Mouse (Mus musculus): Measurements from ENCODE around the gene Slc5a11. TPM values are rescaled to one million over a fixed set of nuclear protein-coding genes. Genes with fewer than 3 reads are reported as not detected.
A peak's percentile ranks its signal among the peaks of the same experiment; 100 is the strongest.

The Slc5a11 gene
- polyA plus RNA-seq, 1 experiment from 2014 or later = 0.09 TPM

DNA sequence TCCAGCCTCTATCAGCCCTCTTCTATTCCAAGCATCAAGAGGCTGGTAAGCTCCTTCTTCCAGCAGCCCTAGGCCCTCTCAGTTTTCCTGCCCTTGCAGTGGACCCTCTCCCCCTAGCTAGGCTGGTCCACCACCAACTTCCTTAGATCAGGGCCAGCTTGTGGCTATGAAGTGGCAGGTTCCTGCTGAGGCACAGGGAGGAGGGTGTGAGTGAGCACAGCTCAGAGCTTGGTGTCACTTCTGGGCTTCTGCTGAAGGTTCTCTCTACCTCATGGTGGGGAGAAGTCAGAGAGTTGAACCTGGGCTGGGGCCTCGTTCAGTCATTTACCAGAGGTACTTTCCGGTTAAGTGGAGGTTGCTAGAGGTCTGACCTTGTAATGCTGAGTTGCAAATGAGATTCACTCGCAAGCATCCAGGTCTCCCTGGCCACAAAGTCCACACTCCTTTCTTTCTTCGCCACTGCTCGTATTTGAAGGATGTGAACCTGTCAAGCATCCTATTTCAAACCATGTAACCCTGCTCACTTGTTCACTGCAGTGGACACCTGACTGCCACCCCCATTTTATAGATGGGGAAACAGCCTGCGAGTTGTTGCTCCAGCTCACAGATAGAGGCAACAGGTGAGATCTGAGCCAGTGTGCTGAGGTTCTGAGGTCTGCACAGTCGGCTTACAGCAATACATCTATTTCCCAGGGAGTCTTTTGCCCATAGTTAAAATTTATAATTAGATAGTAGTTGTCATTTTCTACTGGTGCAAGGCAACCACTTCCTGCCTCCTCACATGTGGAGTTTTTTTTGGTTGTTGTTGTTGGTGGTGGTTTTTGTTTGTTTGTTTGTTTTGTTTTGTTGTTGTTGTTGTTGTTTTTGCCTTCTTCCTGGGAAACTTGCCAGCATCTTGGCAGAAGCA, 3.1 kb downstream of the Slc5a11 start:
- Histone ChIP-seq H3K4me1 (peaks cover 14% of the 10 kb centered on the region; the same call in 1 of the 2 replicates), H3K9me3 (no peaks in the 10 kb centered on the region), H3K36me3 (no peaks in the 10 kb centered on the region), H3K27me3 (no peaks in the 10 kb centered on the region), H3K4me3 (no peak overlapping the region), H3K4me2 (replicated peaks) (no peak overlapping the region), H3K27ac (replicated peaks) (no peak overlapping the region), H3K9ac (replicated peaks) (no peak overlapping the region)
- 80% methylated on average over 7 of the region's 7 CpGs for WGBS
- ATAC-seq (ENCODE audit: low FRiP score, low read depth) = no peak

DNA sequence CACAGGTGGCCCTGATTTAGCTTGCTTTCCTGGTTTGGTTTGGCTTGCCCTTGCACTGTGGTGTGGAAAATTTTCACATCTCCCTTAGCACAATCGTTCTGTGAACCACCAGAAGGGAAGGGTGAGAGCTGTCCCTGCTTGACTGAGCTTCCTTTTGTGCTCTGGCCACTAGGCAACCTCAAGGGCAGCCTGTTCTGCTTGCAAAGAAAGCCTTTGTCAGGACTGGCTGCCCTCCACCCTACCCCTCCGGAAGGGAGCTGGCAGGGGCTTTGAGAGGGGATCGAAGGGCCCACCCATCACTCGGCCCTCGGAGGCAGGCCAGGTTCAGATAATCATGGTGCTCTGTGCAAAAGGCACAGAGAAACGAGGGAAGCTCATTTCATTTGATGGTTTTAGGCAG, 4.0 kb downstream of the Slc5a11 start:
- H3K36me3 ChIP-seq = no peaks in the 10 kb centered on the region
- peaks cover 14% of the 10 kb centered on the region; the same call in 1 of the 2 replicates for H3K4me1 ChIP-seq
- H3K4me3 ChIP-seq = no peak overlapping the region
- 0 out of 2 replicates have a peak overlapping the region, but pooled peaks have one; percentile 46 for H3K27ac ChIP-seq (replicated peaks)
- H3K4me2 ChIP-seq (replicated peaks) = no peak overlapping the region
- ATAC-seq (ENCODE audit: low FRiP score, low read depth) = peak; percentile 34; the same call in 1 of the 2 replicates
- no peaks in the 10 kb centered on the region for H3K27me3 ChIP-seq
- H3K9me3 ChIP-seq = no peaks in the 10 kb centered on the region
- no peak overlapping the region for H3K9ac ChIP-seq (replicated peaks)
- 16% methylated on average over 6 of the region's 6 CpGs for WGBS

DNA sequence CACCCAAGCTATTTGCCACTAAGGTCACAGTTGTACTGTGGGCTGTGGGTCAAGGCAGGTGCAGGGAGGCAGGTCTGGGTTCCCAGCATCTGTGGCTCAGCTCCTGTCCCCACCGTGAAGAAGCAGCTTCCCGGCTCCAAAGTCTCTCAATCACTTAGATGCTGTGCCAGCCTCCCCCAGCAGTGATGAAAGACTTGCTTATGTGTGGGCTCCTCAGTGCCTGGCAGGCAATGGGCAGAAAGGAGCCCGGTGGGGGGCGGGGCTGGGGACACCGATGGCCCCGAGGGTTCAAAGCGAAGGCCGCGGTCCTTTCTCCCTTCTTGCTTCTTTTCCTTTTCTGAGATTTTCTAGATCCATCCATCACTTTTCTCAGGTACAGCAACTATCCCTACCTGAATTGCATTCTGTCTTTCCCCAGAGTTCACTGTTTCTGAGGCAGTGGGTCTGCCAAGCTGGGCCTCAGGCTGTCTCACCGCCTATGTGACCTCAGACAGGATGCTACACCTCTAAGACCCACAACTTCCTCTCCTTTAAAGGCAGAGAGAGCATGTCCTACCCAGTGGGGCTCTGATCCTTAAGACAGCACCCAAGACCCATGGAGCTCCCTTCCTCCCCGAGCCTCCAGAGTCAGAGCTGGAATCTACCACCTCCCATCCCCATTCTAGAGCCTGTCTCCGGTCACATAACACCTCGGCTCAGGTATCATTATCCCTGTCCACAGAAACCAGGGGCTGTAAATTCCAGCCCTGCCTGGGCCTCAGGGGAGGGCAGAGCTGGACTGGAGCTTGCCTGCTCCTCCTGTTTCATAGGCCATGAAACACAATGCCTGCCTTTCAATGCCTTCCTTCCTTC, 5.4 kb downstream of the Slc5a11 start:
- H3K27ac ChIP-seq (replicated peaks) = no peak overlapping the region
- H3K27me3 ChIP-seq = no peaks in the 10 kb centered on the region
- H3K9me3 ChIP-seq = no peaks in the 10 kb centered on the region
- 0 out of 2 replicates have a peak, but pooled peaks cover 6% of the 10 kb centered on the region for H3K4me1 ChIP-seq
- 78% methylated on average over 13 of the region's 13 CpGs for WGBS
- no peaks in the 10 kb centered on the region for H3K36me3 ChIP-seq
- no peak overlapping the region for H3K4me2 ChIP-seq (replicated peaks)
- no peak overlapping the region for H3K9ac ChIP-seq (replicated peaks)
- no peak for ATAC-seq (ENCODE audit: low FRiP score, low read depth)
- H3K4me3 ChIP-seq = no peak overlapping the region

DNA sequence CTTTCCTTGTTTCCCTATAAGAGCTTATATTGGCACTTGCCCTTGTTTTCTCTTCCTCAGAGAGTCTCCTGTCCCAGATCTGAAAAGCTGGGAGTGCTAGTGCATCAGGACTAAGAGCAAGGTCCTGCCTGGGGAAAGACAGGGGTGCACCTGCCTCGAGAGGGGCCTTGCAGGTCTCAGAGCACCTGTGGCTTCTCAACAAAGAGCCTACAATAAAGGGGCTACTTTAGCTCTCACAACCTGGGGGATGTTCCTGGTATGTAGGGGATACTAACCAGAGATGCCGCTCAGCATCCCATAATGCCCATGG, 6.0 kb downstream of the Slc5a11 start:
- Histone ChIP-seq H3K4me3 (no peak overlapping the region), H3K9ac (replicated peaks) (no peak overlapping the region), H3K27me3 (no peaks in the 10 kb centered on the region), H3K27ac (replicated peaks) (no peak overlapping the region), H3K4me1 (0 out of 2 replicates have a peak, but pooled peaks cover 6% of the 10 kb centered on the region), H3K4me2 (replicated peaks) (no peak overlapping the region), H3K9me3 (no peaks in the 10 kb centered on the region), H3K36me3 (no peaks in the 10 kb centered on the region)
- ATAC-seq (ENCODE audit: low FRiP score, low read depth) = no peak
- WGBS = 78% methylated on average over 2 of the region's 2 CpGs

DNA sequence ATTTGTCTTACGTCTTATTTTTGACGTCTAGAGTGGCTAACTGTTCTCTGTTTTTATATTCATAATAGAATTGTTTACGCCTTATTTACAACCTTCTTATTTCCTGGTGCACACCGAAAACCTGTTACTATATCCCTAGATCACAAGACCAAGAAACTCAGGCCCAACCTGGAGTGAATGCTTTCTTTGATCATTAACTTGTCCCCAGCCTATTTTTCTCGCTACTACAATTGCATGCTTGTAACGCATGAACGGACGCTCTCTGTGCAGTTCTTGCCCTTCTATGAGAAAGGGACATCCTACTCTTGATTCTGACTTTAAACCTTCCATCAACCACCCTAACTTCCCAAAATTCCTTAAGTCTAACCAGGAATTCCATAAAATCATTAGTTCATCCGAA, 9.5 kb downstream of the Slc5a11 start:
- H3K27me3 ChIP-seq = no peaks in the 10 kb centered on the region
- H3K4me2 ChIP-seq (replicated peaks) = no peak overlapping the region
- no peaks in the 10 kb centered on the region for H3K36me3 ChIP-seq
- WGBS = 78% methylated on average over 9 of the region's 9 CpGs
- no peaks in the 10 kb centered on the region for H3K9me3 ChIP-seq
- H3K9ac ChIP-seq (replicated peaks) = no peak overlapping the region
- 0 out of 2 replicates have a peak, but pooled peaks cover under 1% of the 10 kb centered on the region for H3K4me1 ChIP-seq
- no peak overlapping the region for H3K27ac ChIP-seq (replicated peaks)
- ATAC-seq (ENCODE audit: low FRiP score, low read depth) = no peak
- no peak overlapping the region for H3K4me3 ChIP-seq

DNA sequence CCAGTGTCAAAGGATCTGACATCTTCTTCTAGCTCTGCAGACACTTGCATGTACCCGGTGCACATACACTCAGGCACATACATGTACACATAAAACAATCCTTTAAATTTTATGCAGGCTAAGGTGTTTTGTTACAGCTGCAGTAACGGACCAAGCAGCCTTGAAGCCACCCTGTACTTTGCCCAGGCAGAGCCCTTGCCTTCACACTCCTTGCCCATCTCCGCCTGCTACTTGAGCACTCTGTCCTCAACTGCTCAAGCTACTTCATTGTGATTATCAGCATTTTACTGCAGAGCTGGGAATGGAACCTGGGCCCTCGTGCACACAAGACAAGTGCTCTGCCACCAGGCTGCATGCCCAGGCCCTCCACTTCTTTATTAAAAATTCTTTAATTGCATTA, 10.6 kb downstream of the Slc5a11 start:
- Histone ChIP-seq H3K9ac (replicated peaks) (no peak overlapping the region), H3K36me3 (no peaks in the 10 kb centered on the region), H3K27me3 (no peaks in the 10 kb centered on the region), H3K4me1 (no peaks in the 10 kb centered on the region), H3K27ac (replicated peaks) (no peak overlapping the region), H3K4me3 (no peak overlapping the region), H3K9me3 (no peaks in the 10 kb centered on the region), H3K4me2 (replicated peaks) (no peak overlapping the region)
- WGBS = 90% methylated on average over 4 of the region's 4 CpGs
- ATAC-seq (ENCODE audit: low FRiP score, low read depth) = no peak

DNA sequence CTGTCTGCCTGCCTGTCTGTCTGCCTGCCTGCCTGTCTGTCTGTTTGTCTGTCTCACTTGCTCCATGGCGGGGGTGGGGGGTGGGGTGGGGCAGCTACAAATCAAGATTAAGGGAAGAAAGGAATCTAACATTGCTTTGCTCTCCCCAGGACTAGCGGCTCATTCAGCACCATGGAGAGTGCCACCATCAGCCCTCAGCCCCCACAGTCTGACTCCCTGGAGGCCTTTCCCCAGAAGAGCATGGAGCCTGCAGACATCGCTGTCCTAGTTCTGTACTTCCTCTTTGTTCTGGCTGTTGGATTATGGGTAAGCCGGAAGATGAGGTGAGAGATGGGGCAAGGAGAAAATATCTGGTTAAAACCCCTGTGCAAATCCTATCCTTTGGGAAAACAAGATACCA, 20.9 kb downstream of the Slc5a11 start:
- H3K27ac ChIP-seq (replicated peaks) = no peak overlapping the region
- no peak for ATAC-seq (ENCODE audit: low FRiP score, low read depth)
- WGBS = 26% methylated on average over 4 of the region's 4 CpGs
- no peak overlapping the region for H3K4me3 ChIP-seq
- H3K9ac ChIP-seq (replicated peaks) = no peak overlapping the region
- no peaks in the 10 kb centered on the region for H3K9me3 ChIP-seq
- peaks cover 7% of the 10 kb centered on the region for H3K4me1 ChIP-seq
- H3K4me2 ChIP-seq (replicated peaks) = no peak overlapping the region
- H3K36me3 ChIP-seq = no peaks in the 10 kb centered on the region
- H3K27me3 ChIP-seq = no peaks in the 10 kb centered on the region

DNA sequence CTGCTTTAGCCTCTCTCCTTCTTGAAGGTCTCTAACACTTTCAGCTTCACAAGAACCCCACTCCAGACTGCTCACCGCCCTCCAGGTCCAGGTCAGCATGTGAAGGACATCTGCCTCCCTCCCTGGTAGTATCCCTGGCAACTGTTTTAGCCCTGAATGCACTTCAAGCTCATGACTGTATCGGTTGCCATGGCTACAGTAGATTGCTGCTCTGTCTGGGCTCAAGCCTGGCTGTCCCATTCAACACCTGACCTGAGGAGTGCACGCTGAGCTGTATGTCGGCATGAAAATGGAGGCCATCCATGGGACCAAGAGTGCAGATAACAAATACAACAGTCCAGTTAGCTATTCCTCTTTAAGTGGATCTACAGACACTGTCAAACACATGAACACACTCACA, 24.0 kb downstream of the Slc5a11 start:
- WGBS = 60% methylated on average over 4 of the region's 4 CpGs
- Histone ChIP-seq H3K4me3 (no peak overlapping the region), H3K27ac (replicated peaks) (no peak overlapping the region), H3K9ac (replicated peaks) (no peak overlapping the region), H3K36me3 (no peaks in the 10 kb centered on the region), H3K4me2 (replicated peaks) (no peak overlapping the region), H3K9me3 (no peaks in the 10 kb centered on the region), H3K4me1 (peaks cover 7% of the 10 kb centered on the region), H3K27me3 (no peaks in the 10 kb centered on the region)
- no peak for ATAC-seq (ENCODE audit: low FRiP score, low read depth)

DNA sequence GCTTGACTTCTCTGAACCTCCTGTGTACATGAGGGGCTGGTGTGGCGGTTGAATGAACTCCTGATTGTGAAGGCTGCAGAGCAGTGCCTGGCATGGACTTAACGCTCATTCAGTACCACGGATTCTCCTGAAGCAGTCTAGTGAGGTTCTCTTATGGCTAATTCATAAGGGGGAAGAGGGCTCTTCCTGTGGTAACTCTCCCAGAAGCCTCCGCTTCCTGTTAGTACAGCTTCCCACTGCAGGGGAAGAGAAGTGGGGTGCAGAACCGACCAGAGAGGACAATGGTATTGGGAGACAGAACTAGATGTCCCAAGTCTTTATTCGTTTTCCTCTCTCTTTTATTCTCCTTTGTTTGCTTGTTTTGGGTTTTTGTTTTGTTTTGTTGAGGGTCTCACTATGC, 25.5 kb downstream of the Slc5a11 start:
- WGBS = 74% methylated on average over 6 of the region's 6 CpGs
- ATAC-seq (ENCODE audit: low FRiP score, low read depth) = no peak
- Histone ChIP-seq H3K4me1 (peaks cover 7% of the 10 kb centered on the region), H3K4me3 (no peak overlapping the region), H3K9me3 (no peaks in the 10 kb centered on the region), H3K27me3 (no peaks in the 10 kb centered on the region), H3K27ac (replicated peaks) (no peak overlapping the region), H3K9ac (replicated peaks) (no peak overlapping the region), H3K4me2 (replicated peaks) (no peak overlapping the region), H3K36me3 (no peaks in the 10 kb centered on the region)

DNA sequence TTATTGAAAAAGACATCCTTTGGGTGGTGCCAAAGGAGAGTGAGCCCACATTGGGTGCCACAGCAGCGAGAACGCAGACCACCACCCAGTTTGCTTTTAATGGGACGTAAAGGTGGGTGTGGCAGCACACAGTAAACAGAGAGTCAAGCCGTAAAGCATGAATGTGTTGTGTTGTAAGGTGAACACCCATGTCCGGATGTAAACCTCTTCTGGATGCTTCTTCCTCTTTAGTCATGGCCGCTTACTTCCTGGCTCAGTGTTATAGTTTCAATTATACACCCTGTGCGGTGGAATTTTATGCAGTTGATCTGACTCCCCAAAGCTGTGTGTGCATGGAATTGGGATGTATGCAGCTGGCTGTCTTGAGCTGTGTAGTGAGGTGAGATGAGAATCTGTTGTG, 27.7 kb downstream of the Slc5a11 start:
- Histone ChIP-seq H3K4me3 (no peak overlapping the region), H3K4me1 (peaks cover 7% of the 10 kb centered on the region), H3K27ac (replicated peaks) (no peak overlapping the region), H3K4me2 (replicated peaks) (no peak overlapping the region), H3K9me3 (no peaks in the 10 kb centered on the region), H3K27me3 (no peaks in the 10 kb centered on the region), H3K9ac (replicated peaks) (no peak overlapping the region), H3K36me3 (no peaks in the 10 kb centered on the region)
- no peak for ATAC-seq (ENCODE audit: low FRiP score, low read depth)
- WGBS = 94% methylated on average over 7 of the region's 7 CpGs

DNA sequence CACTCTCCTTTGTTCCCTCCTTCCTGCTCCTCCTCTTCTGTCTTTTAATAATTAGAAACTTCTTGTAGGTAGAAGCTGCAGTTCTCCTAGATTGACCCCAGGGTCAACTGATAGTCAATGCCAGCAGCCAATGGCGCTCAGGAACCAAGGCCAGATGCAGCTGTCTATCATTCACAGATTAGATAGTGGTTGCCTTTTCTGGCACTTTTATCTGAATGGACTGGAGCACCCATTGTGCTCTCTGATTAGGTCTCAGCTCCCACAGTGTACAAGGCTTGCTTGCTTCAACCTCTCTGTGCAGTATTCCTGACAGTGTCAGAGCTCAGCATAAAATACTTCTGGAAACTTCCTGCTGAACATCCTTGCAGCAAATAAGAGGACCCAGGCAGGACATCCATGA, 30.3 kb downstream of the Slc5a11 start:
- 86% methylated on average over 1 of the region's 1 CpGs for WGBS
- Histone ChIP-seq H3K9ac (replicated peaks) (no peak overlapping the region), H3K27ac (replicated peaks) (no peak overlapping the region), H3K36me3 (no peaks in the 10 kb centered on the region), H3K4me3 (no peak overlapping the region), H3K27me3 (no peaks in the 10 kb centered on the region), H3K9me3 (no peaks in the 10 kb centered on the region), H3K4me2 (replicated peaks) (no peak overlapping the region), H3K4me1 (no peaks in the 10 kb centered on the region)
- no peak for ATAC-seq (ENCODE audit: low FRiP score, low read depth)

DNA sequence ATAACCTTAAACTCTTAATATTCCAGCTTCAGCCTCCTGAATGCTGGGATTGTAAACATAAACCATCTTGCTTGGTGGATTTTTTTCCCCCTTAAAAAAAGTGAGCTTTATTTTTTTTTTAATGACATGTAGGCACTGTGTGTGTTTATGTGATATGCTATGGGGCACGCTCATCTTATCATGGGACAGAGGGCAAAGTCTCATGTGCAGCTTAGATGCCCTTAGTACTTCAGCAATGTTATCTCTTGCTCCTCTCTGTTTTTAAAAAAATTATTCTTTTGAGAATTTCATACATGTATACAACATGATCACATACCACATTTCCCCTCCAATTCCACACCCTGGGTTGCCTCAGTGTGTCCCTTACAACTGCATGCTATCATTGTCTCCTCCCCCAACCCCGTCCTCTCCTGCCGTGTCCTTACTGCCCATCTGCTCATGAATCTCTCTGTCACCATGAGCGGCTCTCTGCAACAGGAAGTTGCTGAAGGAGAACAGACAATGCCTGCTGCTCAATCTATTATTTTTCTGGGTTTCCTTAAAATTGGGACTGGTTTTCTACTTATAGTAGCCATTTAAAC, 32.0 kb downstream of the Slc5a11 start:
- no peaks in the 10 kb centered on the region for H3K4me1 ChIP-seq
- no peak overlapping the region for H3K9ac ChIP-seq (replicated peaks)

More for the DNA sequence above, 32.0 kb downstream of the Slc5a11 start:
- 78% methylated on average over 4 of the region's 4 CpGs for WGBS
- H3K9me3 ChIP-seq = no peaks in the 10 kb centered on the region
- no peak overlapping the region for H3K4me2 ChIP-seq (replicated peaks)
- H3K27ac ChIP-seq (replicated peaks) = no peak overlapping the region
- H3K27me3 ChIP-seq = no peaks in the 10 kb centered on the region
- no peak for ATAC-seq (ENCODE audit: low FRiP score, low read depth)
- no peaks in the 10 kb centered on the region for H3K36me3 ChIP-seq
- H3K4me3 ChIP-seq = no peak overlapping the region

Measured in midbrain, embryonic 12.5 days (tissue).